Mouse (Mus musculus) liver, embryonic 13.5 days (tissue): Measurements from ENCODE around the gene Mtx1. TPM values are rescaled to one million over a fixed set of nuclear protein-coding genes. Genes with fewer than 3 reads are reported as not detected.

Experiments
- ATAC-seq: fragments of 200-750 bp; cut with Nextera tagmentation; 2 replicates; pipeline ENCODE4 v1.8.0; 2017; ENCODE audit warnings: low read depth, mild to moderate bottlenecking, moderate number of reproducible peaks, moderate library complexity
- DNase-seq: peaks from one replicate; pipeline ENCODE4 v3.0.0; 2022
- H3K27ac ChIP-seq: fragments of 300-500 bp; sonication (generic); 2 replicates; pipeline ENCODE4 v1.5.1; 2015; ENCODE audit warnings: moderate library complexity, mild to moderate bottlenecking, inconsistent platforms
- H3K27me3 ChIP-seq: fragments of 300-500 bp; sonication (generic); 2 replicates; pipeline ENCODE4 v1.6.1; 2015; ENCODE audit warnings: mild to moderate bottlenecking, inconsistent platforms
- H3K36me3 ChIP-seq: fragments of 300-500 bp; sonication (generic); 2 replicates; pipeline ENCODE4 v1.6.1; 2015; ENCODE audit warnings: mild to moderate bottlenecking, inconsistent platforms
- H3K4me1 ChIP-seq: fragments of 300-500 bp; sonication (generic); replicated peaks from 2 replicates; pipeline ENCODE4 v1.6.1; 2015; ENCODE audit warnings: inconsistent platforms
- H3K4me2 ChIP-seq: fragments of 300-500 bp; sonication (generic); 2 replicates; pipeline ENCODE4 v1.6.1; 2015; ENCODE audit warnings: inconsistent platforms, mild to moderate bottlenecking, moderate library complexity
- H3K4me3 ChIP-seq: fragments of 300-500 bp; sonication (generic); replicated peaks from 2 replicates; pipeline ENCODE4 v1.5.1; 2015; ENCODE audit warnings: mild to moderate bottlenecking, inconsistent platforms
- H3K9ac ChIP-seq: fragments of 300-500 bp; sonication (generic); 2 replicates; pipeline ENCODE4 v1.6.1; 2015; ENCODE audit warnings: mild to moderate bottlenecking, inconsistent platforms
- H3K9me3 ChIP-seq: fragments of 300-500 bp; sonication (generic); replicated peaks from 2 replicates; pipeline ENCODE4 v1.6.1; 2016; ENCODE audit warnings: inconsistent platforms
- whole genome bisulfite sequencing: fragments of 180-500 bp; shearing (Covaris S2); methylation state at CpG from one replicate; pipeline ENCODE4 v1.1.7; 2015; ENCODE audit not compliant: insufficient replicate concordance; 5-methylcytosine and 5-hydroxymethylcytosine counted together
- polyA plus RNA-seq: library from polyadenylated mRNA; unstranded; fragments of >200 nt; fragmentation: Nextera tagmentation; extraction: Ambion mirVana; gene quantifications from 2 replicates; pipeline ENCODE4 v1.2.1, GENCODE M21; 2015

The Mtx1 gene
- polyA plus RNA-seq, 1 experiment from 2014 or later: 152 TPM

DNA sequence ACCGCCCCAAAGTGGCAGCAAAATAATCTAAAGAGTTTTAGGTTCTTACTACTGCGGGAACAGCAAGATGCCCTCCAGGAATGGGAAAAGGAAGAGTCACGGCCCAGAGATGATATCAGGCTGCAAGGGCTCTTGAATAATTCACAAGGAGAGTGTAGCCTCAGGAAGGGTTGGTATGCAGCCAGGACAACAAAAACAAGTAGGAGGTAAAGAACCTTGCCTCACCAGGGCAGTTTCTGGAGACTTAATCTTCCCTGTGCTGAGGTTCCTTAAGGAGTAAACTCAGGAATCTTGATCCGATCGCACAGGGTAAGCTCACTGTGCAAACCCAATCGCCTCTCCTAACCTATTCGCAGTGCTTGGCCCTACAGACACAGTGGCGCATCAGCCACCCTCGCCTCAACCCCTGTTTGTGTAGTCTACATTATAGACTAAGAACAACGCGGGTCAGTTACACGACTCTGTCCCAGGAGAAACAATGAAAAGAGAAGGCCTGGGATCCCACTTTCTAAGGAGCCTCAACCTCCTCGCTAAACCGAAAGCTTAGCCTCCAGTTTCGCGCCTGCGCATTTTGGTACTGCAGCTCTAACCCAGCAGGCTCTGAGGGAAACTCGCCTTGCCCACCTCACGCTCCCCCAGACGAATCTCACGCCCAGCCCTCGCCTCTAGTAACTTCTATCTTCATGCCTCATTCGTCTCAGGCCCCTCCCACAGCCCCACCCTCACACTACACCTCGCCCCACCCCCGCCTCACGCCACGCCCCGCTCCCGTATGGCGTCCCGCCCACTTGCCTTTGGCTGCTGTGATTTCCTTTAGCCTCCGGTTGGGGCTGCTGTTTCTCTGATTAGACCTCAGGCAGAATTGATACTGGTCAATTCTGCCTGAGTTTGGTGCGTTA lies 30.7 kb downstream of the Mtx1 start:
- Histone ChIP-seq H3K4me1 (peaks cover 21% of the 10 kb centered on the region), H3K36me3 (no peaks in the 10 kb centered on the region), H3K27ac (peak overlapping the region; percentile 71), H3K4me2 (peak overlapping the region; percentile 84), H3K9ac (peak overlapping the region; percentile 69), H3K4me3 (peak overlapping the region; percentile 61), H3K27me3 (peaks cover 14% of the 10 kb centered on the region; the same call in 1 of the 2 replicates), H3K9me3 (no peaks in the 10 kb centered on the region)
- 6% methylated on average over 33 of the region's 33 CpGs for WGBS
- DNase-seq: peak; percentile 80
- peak; percentile 95 for ATAC-seq

DNA sequence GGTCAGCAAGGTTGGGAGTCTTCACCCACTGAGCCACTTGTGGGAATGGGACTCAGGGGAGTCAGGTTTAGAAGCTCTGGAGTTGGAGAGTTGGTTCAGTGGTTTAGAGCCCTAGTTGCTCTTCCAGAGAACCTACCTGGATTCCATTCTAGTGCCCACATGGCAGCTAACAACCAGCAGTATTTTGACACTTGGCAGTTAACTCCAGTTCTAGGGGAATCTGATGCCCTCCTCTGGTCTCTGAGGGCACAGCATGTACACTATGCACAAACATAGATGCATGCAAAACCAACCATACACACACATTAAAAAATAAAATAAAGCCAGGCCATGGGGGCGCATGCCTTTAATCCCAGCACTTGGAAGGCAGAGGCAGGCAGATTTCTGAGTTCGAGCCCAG lies 33.0 kb downstream of the Mtx1 start:
- H3K4me1 ChIP-seq: peaks cover 26% of the 10 kb centered on the region
- no peak overlapping the region for H3K4me2 ChIP-seq
- ATAC-seq (no peak), DNase-seq (no peak)
- H3K27ac ChIP-seq: no peak overlapping the region
- no peaks in the 10 kb centered on the region for H3K9me3 ChIP-seq
- 82% methylated on average over 2 of the region's 2 CpGs for WGBS
- no peak overlapping the region for H3K9ac ChIP-seq
- peaks cover 14% of the 10 kb centered on the region; the same call in 1 of the 2 replicates for H3K27me3 ChIP-seq
- no peak overlapping the region for H3K4me3 ChIP-seq
- H3K36me3 ChIP-seq: no peaks in the 10 kb centered on the region

DNA sequence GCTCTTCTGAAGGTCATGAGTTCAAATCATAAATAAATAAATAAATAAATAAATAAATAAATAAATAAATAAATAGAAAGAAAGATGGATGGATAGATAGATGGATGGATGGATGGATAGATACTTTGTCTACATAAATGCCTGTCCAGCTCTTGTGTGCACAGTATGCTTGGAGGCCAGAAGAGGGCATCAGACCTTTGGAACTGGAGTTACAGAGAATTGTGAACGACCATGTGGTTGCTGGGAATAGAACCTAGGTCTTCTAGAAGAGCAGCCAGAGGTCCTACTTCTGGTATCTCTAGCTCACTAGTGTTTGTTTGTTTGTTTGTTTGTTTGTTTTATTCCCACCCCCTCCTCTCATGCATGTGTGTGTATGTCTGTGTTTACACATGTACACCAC lies 33.5 kb downstream of the Mtx1 start:
- Histone ChIP-seq H3K27me3 (peaks cover 19% of the 10 kb centered on the region; the same call in 1 of the 2 replicates), H3K4me2 (no peak overlapping the region), H3K9me3 (no peaks in the 10 kb centered on the region), H3K9ac (no peak overlapping the region), H3K36me3 (0 out of 2 replicates have a peak, but pooled peaks cover 2% of the 10 kb centered on the region), H3K27ac (no peak overlapping the region), H3K4me1 (peaks cover 27% of the 10 kb centered on the region), H3K4me3 (no peak overlapping the region)
- DNase-seq: no peak
- ATAC-seq: no peak
- 43% methylated on average over 1 of the region's 1 CpGs for WGBS

DNA sequence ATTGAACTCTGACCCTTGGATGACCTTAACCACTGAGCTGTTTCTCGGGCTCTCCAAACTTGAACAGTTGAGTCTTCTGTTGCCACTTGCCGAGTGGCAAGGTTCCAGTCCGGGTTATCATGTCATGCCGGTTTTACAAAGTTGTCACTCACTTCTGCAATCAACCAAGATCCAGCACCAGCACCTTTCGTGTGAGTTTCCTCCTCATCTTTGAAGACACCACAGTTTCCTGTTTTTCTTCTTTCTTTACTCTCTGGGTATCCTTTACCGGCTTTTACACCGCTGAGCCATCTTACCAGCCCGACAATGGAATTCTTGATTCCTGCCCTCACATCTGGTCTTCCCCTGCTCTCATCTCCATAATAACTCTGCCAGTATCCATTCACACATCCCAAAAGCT lies 36.5 kb downstream of the Mtx1 start:
- 0 out of 2 replicates have a peak, but pooled peaks cover 3% of the 10 kb centered on the region for H3K36me3 ChIP-seq
- H3K9me3 ChIP-seq: no peaks in the 10 kb centered on the region
- peaks cover 27% of the 10 kb centered on the region for H3K4me1 ChIP-seq
- ATAC-seq: no peak
- H3K4me2 ChIP-seq: no peak overlapping the region
- H3K4me3 ChIP-seq: no peak overlapping the region
- 11% methylated on average over 8 of the region's 8 CpGs for WGBS
- DNase-seq: no peak
- H3K27ac ChIP-seq: no peak overlapping the region
- peaks cover 14% of the 10 kb centered on the region for H3K27me3 ChIP-seq
- no peak overlapping the region for H3K9ac ChIP-seq

DNA sequence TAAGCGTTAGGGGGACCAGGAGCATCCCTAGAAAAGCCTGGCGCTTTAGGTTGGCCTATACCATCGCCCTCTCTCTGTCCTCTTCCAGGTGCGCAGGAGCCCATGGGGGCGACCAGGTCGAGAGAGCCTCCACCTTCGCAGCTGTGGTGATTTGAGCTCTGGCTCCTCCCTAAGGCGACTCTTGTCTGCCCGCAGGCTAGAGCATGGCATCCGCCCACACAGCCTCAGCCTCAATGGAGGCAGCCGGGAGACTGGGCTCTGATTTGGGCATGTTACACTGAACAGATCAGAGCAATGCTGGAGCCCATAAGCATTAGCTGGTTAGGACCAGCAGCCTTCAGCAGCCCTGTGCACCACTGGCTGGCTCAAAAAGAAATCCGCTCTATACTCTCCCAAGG lies 38.4 kb downstream of the Mtx1 start:
- Histone ChIP-seq H3K27ac (no peak overlapping the region), H3K9me3 (no peaks in the 10 kb centered on the region), H3K4me1 (peaks cover 37% of the 10 kb centered on the region), H3K4me2 (no peak overlapping the region), H3K9ac (no peak overlapping the region), H3K36me3 (0 out of 2 replicates have a peak, but pooled peaks cover 3% of the 10 kb centered on the region), H3K4me3 (no peak overlapping the region), H3K27me3 (peaks cover 14% of the 10 kb centered on the region)
- no peak for ATAC-seq
- DNase-seq: no peak
- 74% methylated on average over 12 of the region's 12 CpGs for WGBS

DNA sequence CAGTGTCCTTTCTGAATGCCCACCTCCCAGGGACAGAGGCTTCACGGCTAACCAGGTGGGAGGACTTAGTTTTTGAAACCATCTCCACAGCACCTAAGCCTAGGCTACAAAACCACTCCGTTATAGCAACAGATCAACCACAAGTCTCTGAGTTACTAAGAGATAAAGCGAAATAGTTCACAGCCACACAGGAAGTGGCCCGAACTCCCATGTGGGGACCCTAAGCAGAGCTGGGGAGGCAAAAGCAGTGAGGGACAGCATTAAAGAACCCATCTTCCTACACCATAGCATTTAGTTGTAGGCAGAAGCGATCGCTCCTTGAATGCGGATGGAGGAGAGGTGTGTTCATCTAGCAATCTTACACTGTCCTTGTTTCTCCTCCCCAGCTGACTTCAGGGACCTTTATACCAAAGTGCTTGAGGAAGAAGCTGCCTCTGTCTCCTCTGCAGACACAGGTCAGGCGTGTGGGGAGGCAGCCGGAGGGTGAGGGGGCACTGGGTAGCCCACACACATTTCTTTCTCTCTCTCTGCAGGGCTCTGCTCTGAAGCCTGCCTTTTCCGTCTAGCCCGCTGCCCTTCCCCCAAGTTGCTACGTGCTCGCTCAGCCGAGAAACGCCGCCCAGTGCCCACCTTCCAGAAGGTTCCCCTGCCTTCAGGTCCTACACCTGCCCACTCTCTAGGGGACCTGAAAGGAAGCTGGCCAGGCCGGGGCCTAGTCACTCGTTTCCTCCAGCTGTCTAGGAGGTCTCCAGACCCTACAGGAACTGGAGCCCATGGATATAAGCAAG lies 39.0 kb downstream of the Mtx1 start:
- Histone ChIP-seq H3K36me3 (0 out of 2 replicates have a peak, but pooled peaks cover 3% of the 10 kb centered on the region), H3K9me3 (no peaks in the 10 kb centered on the region), H3K9ac (no peak overlapping the region), H3K4me2 (no peak overlapping the region), H3K27ac (no peak overlapping the region), H3K27me3 (peaks cover 14% of the 10 kb centered on the region), H3K4me3 (no peak overlapping the region), H3K4me1 (peaks cover 43% of the 10 kb centered on the region)
- ATAC-seq (no peak), DNase-seq (no peak)
- WGBS: 57% methylated on average over 18 of the region's 18 CpGs

DNA sequence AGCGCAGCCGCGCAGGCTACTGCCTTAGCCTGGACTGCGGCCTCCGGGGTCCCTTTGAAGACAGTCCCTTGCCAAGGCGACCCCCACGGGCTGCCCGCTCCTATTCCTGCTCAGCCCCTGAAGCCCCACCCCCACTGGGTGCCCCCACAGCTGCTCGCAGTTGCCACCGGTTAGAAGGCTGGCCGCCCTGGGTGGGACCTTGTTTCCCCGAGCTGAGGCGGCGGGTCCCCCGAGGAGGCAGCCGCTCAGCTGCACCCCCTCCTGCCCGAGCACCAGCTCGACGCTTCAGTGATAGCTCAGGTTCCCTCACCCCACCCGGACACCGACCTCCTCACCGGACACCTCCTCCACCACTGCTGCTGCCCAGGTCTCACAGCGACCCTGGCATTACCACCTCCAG lies 39.7 kb downstream of the Mtx1 start:
- ATAC-seq (no peak), DNase-seq (no peak)
- H3K4me3 ChIP-seq: no peak overlapping the region
- WGBS: 43% methylated on average over 23 of the region's 23 CpGs
- no peak overlapping the region for H3K27ac ChIP-seq
- peaks cover 50% of the 10 kb centered on the region for H3K4me1 ChIP-seq
- peaks cover 8% of the 10 kb centered on the region for H3K36me3 ChIP-seq
- peaks cover 14% of the 10 kb centered on the region for H3K27me3 ChIP-seq
- no peaks in the 10 kb centered on the region for H3K9me3 ChIP-seq
- H3K9ac ChIP-seq: no peak overlapping the region
- no peak overlapping the region for H3K4me2 ChIP-seq

DNA sequence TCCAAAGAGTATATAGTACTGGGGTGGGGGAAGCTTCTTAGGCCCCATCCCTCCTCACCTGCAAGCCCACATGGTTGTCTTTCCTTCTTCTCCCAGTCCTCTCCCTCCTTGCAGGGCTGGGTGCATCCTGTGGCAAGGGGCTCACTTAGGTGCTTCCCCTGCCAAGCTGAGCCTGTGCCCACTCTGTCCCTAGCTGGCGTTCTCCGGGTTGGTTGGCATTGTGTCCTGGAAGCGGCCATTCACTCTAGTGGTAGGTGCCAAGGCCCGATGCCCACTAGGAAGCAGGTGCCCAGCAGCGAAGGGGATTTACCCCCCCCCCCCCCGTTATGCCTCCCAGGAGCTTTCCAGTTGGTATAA lies 43.0 kb downstream of the Mtx1 start:
- H3K27me3 ChIP-seq: peaks cover 14% of the 10 kb centered on the region
- no peak for ATAC-seq
- peak overlapping the region; percentile 86 for H3K4me2 ChIP-seq
- peaks cover 40% of the 10 kb centered on the region for H3K36me3 ChIP-seq
- H3K9me3 ChIP-seq: no peaks in the 10 kb centered on the region
- DNase-seq: no peak
- peak overlapping the region; percentile 74 for H3K9ac ChIP-seq
- no peak overlapping the region for H3K27ac ChIP-seq
- H3K4me1 ChIP-seq: peaks cover 59% of the 10 kb centered on the region
- peak overlapping the region; percentile 61 for H3K4me3 ChIP-seq
- 70% methylated on average over 6 of the region's 6 CpGs for WGBS

DNA sequence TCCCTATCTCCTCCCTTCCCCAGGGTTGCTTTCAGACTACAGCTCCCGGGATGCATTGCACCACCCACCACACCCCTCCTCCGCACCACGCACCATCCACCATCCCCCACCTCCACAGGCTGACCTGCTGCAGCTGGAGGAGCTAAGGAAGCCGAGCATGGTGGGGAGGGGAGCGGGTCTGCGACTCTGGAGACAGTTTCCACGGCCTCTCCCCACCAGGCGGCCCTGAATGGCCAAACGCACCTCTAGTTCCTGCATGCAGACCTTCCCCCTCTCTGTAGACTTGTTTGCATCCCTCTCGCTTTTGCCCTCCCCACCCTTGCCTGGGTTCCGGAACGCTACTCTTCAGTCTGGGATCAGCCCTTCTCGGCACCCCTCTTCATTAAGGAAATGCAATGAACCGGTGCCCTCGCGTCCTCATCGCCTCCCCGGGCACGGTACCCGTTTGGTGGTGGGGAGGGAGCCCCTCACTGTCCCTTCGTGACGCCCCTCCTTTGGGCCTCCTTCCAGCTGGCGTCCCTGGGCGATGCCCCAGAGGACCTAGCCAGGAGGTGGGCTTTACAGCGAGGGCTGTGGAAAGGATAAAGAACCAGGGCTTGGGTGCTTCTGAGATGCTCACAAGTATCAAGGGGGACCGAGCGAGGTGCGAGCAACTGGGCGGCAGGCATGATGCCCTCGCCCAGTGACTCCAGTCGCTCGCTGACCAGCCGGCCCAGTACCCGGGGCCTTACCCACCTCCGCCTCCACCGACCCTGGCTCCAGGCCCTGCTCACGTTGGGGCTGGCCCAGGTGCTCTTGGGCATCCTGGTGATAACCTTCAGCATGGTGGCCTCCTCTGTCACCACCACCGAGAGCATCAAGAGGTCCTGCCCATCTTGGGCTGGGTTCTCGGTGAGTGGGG lies 43.6 kb downstream of the Mtx1 start, which contains the start of gene Fam189b:
Fam189b (plus strand) TSS at position 86 of the 901 bp plus-strand sequence.
- 18% methylated on average over 39 of the region's 39 CpGs for WGBS
- peaks cover 9% of the 10 kb centered on the region for H3K27me3 ChIP-seq
- H3K9ac ChIP-seq: peak within 1 kb of the TSS; percentile 74
- peak; percentile 91 for ATAC-seq
- peak within 1 kb of the TSS; percentile 86 for H3K4me2 ChIP-seq
- peaks cover 64% of the 10 kb centered on the region for H3K4me1 ChIP-seq
- H3K27ac ChIP-seq: peak within 1 kb of the TSS; percentile 69
- H3K36me3 ChIP-seq: peaks cover 39% of the 10 kb centered on the region
- no peaks in the 10 kb centered on the region for H3K9me3 ChIP-seq
- DNase-seq: peak; percentile 72
- peak within 1 kb of the TSS; percentile 61 for H3K4me3 ChIP-seq

DNA sequence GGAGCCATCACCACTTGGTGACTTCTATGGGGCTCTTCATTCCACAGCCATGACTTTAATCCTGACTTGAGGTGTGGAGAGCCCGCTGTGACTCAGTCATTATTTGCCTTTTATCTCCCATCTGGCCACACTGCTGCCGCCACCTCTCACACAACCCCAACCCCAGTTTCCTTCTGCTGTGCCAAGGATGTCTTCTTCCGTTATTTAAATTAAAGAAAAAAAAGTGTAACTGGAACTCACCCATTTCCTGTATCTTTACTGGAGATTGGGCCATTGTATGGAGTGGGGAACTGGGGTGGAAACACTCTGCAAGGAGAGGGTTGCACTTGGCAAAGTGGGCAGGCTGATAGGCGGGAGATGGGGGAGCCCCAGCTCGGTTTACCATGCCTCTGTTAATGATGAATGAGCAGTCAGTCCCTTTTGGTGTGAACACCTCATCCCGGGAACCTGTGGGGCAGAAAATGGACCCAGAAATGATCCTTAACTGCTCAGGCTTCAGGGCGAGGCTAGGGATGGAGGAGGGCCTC lies 44.3 kb downstream of the Mtx1 start:
- Histone ChIP-seq H3K4me1 (peaks cover 65% of the 10 kb centered on the region), H3K4me3 (peak overlapping the region; percentile 61; the same call in 1 of the 2 replicates), H3K9me3 (no peaks in the 10 kb centered on the region), H3K27ac (peak overlapping the region; percentile 69), H3K36me3 (peaks cover 38% of the 10 kb centered on the region), H3K27me3 (peaks cover 5% of the 10 kb centered on the region; the same call in 1 of the 2 replicates), H3K4me2 (peak overlapping the region; percentile 86), H3K9ac (no peak overlapping the region)
- no peak for DNase-seq
- peak; percentile 10; the same call in 1 of the 2 replicates for ATAC-seq
- 31% methylated on average over 7 of the region's 7 CpGs for WGBS
